Mouse (Mus musculus): ENCODE data around the gene Tfeb.

Tfeb gene

DNA sequence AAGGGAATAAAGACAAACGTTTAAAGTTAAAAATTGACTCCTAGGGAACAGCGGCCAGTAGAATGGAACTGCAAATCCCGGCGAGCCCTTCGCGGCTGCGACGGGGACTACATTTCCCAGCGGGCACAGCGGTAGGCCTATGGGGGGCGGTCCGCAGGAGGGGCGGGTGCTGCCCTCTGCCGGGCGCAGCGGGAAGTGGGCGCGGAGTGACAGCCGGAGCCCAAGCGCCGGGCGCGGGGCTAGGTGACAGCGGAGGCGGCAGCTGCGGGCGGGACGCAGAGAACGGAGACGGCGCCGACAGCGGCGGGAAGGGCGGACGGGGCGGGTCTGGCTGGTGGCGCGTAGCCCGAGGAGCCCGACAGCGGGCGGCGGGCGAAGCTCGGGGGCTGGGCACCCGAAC, at the start of gene Tfeb:
Gene Tfeb (plus strand): TSS at position 175 of the 400 bp plus-strand sequence.
- DNase-seq (ENCODE audit: inconsistent ontology term) = peak; percentile 95

DNA sequence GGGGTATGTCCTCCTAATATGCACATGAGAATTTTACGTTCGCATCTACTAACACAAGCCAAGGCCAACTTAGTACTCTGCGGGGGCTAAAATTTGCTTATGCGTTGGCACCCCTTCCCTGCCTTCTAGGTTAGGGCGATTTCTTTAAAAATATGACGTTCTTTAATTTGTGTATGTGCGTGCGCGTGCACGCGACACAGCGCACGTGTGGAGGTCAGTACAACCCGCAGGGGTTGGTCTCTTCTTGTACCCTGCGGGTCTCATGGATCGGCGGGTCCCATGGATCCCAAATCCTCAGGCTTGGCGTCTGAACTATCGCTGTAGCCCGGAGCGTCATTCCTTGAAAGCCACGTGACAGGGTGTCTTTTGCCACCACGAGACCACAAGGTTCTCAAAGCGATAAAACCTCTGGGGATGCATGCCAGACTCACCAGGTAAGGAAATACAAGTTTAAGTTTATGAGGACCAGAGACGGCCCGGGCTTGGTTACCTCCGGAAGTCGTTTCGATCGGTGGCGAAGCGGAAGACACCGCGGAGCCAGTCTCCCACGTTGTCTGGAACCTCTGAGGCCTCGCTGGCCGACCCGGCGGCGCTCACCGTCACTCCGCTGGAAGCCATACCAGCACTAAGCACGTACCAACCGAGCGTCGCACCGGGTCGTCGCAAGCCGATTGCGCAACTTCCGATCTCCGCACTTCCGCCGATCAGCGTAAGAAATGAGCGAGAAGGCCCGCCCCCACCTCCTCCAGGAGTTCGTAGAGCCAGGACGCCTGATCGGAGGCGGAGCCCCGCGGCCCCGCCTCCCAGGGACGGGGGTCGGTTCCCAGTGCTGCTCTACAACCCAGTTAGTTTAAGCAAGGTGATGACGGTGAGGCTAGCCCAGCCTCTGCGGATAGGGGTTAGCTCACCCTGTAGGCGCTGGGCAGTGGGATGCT, 49.2 kb upstream of the Tfeb start:
- peak; percentile 98 for DNase-seq (ENCODE audit: inconsistent ontology term)

DNA sequence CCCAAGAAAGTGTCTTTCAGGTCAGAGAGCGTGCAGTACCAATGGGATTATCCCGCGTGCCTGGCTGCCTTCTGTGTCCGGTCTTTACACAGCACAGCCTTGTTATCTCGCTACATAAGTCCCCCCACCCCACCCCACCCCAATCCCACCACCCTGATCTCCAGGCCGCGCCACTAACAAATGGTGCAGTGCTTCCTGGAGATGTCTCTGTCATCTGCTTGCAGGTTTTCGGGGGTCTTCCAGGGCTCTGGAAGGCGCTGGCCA, 48.6 kb upstream of the Tfeb start, which contains the start of gene Tomm6:
Gene Tomm6 (minus strand): TSS at position 43 of the 264 bp plus-strand sequence.
- DNase-seq (ENCODE audit: inconsistent ontology term) = no peak

DNA sequence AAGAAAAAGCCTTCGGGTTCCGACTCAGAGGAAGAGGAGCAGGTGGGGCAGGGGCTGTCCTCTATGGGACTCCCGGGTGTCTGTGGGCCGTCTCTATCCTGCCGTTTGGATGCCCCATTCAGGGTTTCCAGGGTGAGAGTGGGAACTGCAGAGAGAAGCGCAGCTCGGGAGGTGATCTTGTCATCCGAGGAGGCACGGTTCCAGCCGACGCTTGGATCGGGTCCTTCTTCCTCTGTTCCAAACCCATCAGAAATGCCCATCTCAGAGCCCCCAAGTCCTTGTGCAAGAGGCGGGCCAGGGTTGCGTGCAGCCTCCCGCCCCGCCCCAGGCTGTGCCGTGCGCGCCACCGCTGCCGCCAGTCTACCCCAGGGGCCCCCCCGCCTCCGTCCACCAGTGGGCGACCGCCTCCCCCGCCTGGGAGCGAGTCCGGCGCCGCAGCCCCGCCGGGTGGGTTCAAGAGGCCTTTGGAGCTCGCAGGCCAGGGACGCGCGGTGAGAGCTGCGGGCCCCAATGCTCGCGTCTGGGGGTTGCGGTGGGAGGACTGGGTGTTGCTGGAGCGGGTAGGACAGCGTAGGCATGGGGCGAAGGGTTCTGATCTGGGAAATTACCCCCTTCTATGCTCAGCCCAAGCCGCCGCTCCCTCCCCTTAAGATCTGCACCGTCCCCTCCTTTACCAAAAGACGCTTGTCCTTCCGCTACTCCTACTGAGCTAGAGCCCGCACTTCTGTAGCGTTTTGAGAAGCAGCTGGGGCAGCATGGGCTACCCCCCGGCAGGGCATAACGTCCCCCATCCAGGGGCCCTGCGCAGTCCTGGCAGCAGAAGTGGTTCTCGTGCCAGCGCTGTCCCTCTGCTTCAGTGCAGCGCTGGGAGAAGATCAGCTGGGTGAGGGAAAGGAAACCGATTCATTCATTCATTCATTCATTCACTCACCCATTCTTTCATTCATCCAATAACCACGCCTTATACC, 47.9 kb upstream of the Tfeb start, which contains the start of gene Frs3:
Gene Frs3 (plus strand): TSS at position 423 of the 968 bp plus-strand sequence.
- peak; percentile 82 for DNase-seq (ENCODE audit: inconsistent ontology term)

DNA sequence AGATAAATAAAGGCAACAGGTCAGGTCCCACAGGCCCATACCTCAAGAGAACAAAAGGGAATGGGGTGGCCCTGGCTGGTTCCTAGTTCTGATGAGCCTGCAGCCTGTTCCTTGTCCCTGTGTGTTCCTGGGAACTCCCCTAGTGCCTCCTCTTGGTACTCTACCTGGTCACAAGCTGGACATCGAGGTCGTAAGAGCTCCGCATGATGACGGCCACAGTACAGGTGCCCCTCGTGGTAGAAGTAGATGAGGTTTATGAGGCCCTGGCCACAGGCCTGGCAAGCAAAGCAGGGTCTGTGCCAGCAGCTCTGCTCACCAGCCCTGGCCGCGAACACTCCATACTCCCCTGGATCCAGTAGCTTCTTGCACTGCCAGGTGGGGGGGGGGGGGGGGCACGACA, 46.9 kb upstream of the Tfeb start:
- DNase-seq (ENCODE audit: inconsistent ontology term) = no peak

DNA sequence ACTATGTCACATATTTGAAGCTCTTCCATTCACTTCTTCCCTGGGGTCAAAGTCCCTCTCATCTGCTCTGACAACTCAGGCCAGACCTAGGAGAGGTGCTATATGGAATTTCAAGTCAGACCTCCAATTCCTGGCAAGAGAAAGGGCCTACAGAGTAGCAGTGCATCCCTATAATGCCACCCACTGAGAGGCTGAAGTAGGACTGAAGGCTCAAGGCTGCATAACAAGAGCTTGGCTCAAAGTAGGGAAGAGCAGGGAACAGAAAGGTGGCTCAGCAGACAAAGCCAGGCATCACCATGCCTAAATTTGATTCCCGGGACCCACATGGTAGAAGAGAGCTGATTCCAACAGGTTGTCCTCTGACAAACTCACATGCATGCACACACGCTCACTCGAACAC, 45.2 kb upstream of the Tfeb start:
- no peak for DNase-seq (ENCODE audit: inconsistent ontology term)

DNA sequence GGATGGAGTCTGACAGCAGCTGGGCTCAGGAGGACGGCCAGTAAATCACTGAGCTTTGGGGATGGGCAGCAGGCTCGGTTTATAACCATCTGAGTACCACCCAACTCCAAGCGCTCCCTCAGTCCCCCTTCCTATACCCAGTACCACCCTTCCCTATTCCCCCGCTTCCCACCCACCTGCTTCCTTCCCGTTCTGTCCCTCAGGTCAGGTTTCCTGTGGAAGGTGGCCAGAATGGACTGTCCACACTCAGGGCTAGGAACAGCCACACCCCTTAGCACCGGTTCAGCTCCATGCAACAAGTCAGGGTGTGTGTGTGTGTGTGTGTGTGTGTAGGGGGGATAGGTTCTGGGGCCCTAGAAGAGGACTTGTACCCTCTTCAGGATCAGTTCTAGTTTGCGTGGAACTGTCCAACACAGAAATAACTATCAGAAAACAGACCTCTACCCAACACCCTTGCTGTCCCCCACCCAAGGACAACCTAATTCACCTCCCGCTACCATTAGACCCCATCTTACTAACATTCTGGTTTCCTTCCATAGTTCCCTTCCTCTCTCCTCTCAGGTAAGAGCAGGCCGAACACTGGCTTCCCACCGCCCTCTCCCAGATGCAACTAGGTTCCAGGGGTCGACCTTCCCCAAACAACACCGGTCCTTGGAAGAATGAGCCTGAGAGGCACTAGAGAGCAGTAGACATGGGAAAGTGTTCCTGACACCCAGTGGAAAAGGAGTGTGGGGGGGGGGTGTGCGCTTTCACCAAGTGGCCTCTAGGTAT, 43.0 kb upstream of the Tfeb start:
- no peak for DNase-seq (ENCODE audit: inconsistent ontology term)

DNA sequence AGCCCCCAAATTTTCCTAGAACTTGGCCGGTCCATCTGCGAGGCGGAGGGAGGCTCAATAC, 42.6 kb upstream of the Tfeb start, which contains the start of gene Gm21981:
Gene Gm21981 (minus strand): TSS at position 14 of the 61 bp plus-strand sequence.
- no peak for DNase-seq (ENCODE audit: inconsistent ontology term)

DNA sequence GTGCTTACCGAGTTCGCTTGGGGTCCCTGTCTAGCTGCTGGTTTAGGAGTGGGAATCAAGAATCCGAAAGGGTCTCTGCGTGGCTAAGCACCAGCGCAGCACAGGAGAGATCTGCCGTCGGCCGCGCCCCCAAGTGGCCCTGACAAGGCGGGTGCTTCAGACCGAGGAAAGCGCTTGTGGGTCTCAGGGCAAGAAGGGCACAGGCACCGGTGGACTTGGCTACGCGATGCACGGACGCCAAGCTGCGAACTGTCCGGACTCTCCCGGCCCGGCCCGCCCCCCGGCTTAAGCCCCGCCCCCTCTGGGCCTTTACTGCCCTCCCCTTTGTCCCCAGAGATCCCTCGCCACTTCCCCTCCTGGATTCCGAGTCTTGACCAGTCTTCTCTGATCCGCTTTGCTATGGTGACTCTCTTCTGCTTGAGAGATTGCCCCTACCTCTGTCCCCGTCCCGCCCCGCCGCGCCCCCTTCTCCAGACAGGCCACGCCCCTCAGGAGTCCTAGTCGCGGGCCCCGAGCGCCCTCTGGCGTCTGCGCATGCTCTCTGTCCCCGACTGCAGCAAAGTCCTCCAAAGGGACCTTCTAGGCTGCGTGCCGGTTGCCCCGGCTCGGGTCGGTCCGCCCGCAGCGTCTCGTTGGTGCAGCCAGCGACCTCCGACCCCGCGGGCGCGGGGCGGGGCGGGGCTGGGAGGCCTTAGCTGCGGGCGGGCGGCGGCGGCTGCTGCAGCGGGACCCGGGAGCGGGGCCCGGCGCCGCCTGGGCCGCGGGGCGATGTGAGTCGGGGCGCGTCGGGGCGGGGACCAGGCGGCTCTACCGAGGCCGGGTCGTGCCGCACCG, 42.1 kb upstream of the Tfeb start, which contains the start of gene Prickle4:
Gene Prickle4 (minus strand): TSS at position 234 of the 834 bp plus-strand sequence.
- DNase-seq (ENCODE audit: inconsistent ontology term) = peak; percentile 98

DNA sequence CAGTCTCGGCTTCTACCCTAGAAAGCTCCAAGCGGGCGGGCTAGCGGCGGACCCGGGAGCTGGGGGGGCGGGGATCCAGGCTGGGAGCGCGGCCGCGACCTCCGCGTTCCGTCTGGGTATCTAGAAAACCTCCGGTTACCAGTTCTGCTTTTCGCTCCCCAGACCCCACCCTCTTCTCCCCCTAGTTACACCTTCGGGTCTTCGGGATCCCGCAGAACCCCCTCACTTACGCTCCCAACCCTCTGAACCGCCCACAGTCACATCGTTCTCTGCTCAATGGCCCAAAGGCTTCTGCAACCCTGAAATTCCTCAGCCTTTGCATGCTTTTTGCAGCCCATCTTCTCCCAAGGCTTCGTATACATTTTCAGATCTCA, 41.5 kb upstream of the Tfeb start:
- no peak for DNase-seq (ENCODE audit: inconsistent ontology term)

DNA sequence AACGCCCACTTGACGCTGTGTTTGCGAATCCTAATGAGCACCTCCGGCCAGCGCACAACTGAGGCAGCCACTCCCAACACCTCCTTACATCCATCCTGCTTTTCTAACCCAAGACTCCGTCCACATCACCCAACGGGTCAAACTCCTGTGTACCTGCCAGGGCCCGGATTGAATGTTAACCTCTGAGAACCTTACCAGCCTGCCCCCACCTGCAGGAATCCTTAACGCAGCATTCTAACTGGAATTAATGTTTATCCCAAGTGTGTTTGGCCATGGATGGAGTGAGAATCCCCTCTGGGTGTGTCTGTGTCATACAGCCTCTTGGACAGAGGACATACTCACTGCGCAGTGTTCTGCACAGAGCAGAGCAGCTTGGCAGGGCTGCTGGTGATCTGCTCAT, 38.7 kb upstream of the Tfeb start:
- no peak for DNase-seq (ENCODE audit: inconsistent ontology term)

DNA sequence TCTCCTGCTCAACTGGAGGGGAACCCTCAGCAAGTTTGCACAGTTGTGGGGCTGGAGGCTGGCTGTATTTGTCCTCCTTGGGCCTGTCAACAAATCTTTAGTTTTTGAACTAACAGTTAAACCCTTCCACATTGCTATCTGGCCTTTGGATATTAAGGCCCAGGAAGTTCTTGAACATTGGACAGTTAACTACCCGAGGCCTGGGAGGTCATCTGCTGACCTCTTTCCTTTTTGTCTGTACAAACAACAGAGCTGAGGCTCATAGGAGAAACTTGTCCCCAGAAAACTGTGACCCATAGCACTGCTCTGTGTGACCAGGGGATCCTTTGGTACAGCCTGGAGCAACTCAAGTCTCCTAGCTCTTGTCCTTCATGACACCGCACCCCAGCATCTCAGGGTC, 37.8 kb upstream of the Tfeb start:
- DNase-seq (ENCODE audit: inconsistent ontology term) = no peak

DNA sequence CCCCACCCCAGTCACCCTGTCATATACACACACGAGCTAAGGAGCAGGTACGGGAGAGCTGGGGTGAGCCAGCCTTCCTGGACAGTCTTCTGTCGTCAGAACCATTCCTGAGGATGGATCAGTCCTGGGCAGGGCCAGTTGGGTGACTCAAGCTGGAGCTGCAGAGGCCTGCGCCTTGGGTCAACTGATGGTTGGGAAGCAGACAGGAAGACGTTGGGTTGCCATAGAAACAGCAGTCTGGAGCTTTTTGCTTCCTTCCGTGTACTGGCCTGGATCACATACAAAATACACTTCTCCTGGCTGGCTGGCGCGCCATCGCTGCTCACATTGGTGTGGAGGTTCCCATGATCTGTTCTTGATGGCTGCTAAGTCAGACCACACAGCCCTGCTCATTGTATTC, 35.0 kb upstream of the Tfeb start:
- DNase-seq (ENCODE audit: inconsistent ontology term) = no peak

DNA sequence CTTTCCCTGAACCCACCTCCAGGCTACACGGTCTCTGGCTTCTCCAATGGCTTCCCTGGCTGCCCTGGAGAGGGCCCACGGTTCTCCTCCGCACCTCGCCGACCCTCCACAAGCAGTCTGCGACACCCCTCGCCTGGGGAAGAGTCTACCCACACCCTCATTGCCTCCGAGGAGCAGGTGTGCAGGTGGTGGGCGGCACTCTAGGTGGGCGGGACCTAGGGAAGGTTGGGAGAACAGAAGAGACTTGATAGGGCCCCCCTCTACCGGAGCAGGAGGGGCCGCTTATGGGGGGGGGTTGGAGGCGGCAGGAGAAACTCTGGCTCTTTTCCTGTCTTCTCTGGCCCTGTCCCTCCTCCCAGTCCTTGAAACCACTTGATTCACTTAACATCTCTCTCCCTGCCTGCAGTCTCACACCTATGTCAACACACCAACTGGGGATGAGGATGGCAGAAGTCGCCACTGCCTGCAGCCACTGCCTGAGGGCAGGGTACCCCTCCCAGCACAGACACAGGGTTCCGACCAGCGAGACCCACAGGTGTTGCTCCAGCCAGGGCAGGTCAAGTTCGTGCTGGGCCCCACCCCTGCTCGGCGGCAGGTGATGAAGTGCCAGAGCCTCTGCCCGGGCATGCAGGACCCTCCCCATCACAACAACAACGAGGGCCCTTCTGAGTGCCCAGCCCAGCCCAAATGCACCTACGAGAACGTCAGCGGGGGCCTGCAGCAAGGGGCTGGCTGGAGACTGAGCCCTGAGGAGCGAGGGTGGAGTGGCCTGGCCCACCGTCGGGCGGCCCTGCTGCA, 34.1 kb upstream of the Tfeb start:
- DNase-seq (ENCODE audit: inconsistent ontology term) = no peak

DNA sequence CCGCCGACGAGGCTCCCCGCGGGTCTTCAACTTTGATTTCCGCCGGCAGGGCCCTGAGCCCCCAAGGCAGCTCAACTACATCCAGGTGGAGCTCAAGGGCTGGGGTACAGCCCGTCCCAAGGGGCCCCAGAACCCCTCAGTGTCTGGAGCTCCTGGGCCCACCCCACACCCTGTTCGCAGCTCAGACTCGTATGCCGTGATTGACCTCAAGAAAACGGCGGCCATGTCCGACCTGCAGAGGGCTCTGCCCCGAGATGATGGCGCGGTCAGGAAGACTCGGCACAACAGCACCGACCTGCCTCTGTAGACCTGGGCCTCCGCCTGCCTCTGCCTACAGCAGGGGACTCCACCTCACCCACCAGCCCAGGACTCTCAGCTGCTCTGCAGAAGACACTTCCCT, 33.3 kb upstream of the Tfeb start:
- no peak for DNase-seq (ENCODE audit: inconsistent ontology term)

DNA sequence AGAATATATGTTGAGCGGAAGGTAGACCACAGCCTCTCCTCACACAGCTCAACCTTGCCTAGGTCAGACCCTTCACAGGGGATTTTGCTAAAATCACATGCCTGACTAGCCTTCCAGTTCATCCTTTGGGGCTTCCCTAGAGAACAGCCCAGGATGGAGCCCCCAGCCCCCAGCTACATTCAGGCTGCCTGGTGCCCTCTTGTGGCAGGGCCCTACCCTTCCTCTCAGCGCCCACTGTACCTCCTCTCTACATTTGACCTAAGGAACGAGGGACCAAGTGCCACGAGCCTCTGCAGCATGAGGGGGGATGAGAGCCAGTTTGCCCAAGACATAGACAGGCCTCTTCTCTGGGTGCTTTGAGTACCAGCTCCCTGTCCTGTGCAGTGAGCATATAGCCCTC, 32.1 kb upstream of the Tfeb start:
- DNase-seq (ENCODE audit: inconsistent ontology term) = no peak

DNA sequence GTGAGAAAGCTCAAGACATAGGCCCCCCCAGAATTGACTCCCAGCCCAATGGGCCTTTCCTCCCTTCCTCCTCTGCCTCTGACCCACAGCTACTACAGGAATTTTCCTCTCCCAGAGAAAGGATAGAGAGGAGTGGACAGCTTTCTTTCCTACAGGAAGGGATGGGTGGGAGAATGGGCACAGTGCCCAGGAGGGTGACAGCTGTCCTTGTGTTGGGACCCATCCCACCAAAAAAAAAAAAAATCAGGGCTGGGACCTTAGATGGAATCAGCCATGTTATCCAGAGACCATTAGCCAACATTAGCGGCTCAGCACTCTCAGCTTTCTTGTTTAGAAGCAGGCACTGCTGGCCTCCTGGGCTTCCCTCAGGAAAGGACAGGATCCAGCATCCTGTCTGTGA, 30.6 kb upstream of the Tfeb start:
- DNase-seq (ENCODE audit: inconsistent ontology term) = no peak

DNA sequence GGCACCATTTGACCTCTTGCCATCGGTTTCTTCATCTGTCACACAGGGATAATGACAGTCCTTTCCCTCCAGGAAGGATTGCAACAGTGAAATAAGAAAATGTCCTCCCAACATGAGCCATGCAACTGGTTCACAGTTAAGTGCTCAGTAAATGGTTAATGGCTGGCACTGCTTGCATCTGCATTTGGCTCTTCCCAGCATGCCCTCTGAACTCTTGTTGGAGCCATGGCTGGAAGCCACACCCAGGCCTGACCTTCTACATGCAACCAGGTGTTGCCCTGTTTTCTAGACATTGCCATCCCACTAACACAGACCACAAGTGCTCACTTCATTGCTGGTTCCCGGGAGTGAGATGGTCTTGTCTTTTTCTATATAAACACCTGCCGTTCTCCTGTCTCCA, 28.9 kb upstream of the Tfeb start:
- no peak for DNase-seq (ENCODE audit: inconsistent ontology term)

DNA sequence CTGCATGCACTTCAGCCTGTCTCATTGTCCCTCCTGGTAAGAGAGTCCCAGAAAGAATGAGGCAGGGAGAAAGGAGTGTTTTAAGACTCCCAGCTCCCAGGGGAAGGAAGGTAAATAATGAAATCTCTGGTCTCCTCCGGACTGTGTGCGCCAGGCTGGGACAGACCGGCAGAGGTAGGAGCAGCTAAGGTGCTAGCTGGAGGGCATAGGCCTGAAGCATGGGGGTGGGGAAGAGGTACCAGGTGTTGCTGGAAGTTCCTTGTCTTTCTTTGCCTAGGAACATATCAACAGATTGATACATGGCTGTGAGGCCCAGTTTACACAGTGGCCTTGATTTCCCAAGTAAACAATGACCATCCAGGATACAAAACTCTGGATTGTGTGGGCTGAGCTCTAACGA, 27.9 kb upstream of the Tfeb start:
- DNase-seq (ENCODE audit: inconsistent ontology term) = no peak

DNA sequence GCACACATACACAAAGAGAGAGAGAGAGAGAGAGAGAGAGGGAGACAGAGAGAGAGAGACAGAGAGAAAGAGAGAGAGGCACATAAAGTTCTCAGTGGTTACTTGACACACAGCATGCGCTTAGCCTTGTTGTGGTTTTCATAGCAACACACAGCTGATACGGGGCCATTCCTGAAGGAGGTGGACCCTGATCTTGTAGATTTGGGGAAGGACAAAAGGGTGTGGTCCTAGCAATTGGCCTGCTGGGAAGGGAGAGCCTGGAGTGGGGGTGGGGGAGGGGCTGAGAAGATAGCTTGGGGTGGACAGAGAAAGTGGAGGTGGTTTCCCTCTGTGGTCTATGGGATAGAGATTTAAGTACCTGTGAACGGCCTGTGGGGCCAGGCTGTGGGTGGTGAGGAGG, 26.8 kb upstream of the Tfeb start:
- DNase-seq (ENCODE audit: inconsistent ontology term) = no peak

DNA sequence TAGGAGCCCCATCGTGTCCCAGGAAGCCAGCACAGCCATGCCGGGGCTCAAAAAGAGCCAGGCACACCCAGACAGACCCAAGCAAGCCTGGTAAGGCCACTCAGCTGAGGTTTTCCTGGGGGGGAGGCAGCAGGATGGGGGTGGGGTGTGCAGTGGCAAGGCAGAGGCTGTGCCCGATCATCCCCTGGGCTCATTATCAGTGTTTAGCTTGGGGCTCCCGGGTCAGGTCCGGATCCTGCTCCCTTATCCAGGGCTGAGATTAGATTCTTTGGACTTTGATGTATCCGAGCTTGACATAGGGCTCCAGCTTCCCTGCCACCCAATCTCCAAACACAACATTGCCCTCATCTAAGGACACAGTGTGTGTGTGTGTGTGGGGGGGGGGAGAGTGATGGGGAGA, 24.9 kb upstream of the Tfeb start:
- DNase-seq (ENCODE audit: inconsistent ontology term) = no peak
